In genomic region chr14:45566066-45566937, GRCm38 (mm10) we compare ENCODE assay signal across 8 mouse cellular contexts. TPM values are rescaled to one million over a fixed set of nuclear protein-coding genes. Genes with fewer than 3 reads are reported as not detected.
A peak's percentile ranks its signal among the peaks of the same experiment; 100 is the strongest.
DNase-seq lines count a peak whose midpoint lies in the region; ATAC-seq lines count a peak whose summit lies in the region.

No protein-coding gene starts in this region.

- 15% methylated on average over 33 of the region's 33 CpGs for WGBS in hindbrain, embryonic 10.5 days

- peak overlapping the region; percentile 23 for H3K4me3 ChIP-seq in brown adipose tissue, adult 24 weeks (ENCODE audit: insufficient read depth, low read depth, low read length)
- H3K4me3 ChIP-seq in hindbrain, embryonic 10.5 days, result peak overlapping the region; percentile 50

- DNase-seq in NIH3T3 (ENCODE audit: low read depth), result peak; percentile 71
- peak; percentile 84 for DNase-seq in hindbrain, embryonic 10.5 days (ENCODE audit: low spot score)
- peak; percentile 31 for DNase-seq in layer of hippocampus, adult 9-11 months
- peak; percentile 68 for DNase-seq in lung, postnatal 25 days (ENCODE audit: low spot score)
- peak; percentile 43 for DNase-seq in retina, postnatal 7 days (ENCODE audit: low read depth, low spot score)
- DNase-seq in yolk sac, embryonic 10.5 days (ENCODE audit: low spot score), result peak; percentile 67

- peak overlapping the region; percentile 49 for H3K27ac ChIP-seq in brown adipose tissue, adult 24 weeks (replicated peaks; ENCODE audit: low read depth, low read length)
- H3K27ac ChIP-seq in hindbrain, embryonic 10.5 days, result peak overlapping the region; percentile 75

- ATAC-seq in erythroid progenitor cell, adult 5-6 weeks (replicated peaks; ENCODE audit: low FRiP score, poor library complexity, severe bottlenecking), result peak; percentile 54; the same call in 1 of the 2 replicates

- H3K27me3 ChIP-seq in hindbrain, embryonic 10.5 days (ENCODE audit: insufficient read depth, poor library complexity, severe bottlenecking), result peaks cover 21% of the 10 kb centered on the region; the same call in 1 of the 2 replicates

- H3K4me1 ChIP-seq in brown adipose tissue, adult 24 weeks (ENCODE audit: control insufficient read depth, insufficient read depth, insufficient read length, low read length), result peaks cover 12% of the 10 kb centered on the region
- peaks cover 25% of the 10 kb centered on the region for H3K4me1 ChIP-seq in hindbrain, embryonic 10.5 days (replicated peaks)

- no peaks in the 10 kb centered on the region for H3K36me3 ChIP-seq in hindbrain, embryonic 10.5 days

- no peaks in the 10 kb centered on the region for H3K9me3 ChIP-seq in hindbrain, embryonic 10.5 days

RNA-seq across cellular contexts. Expression of gene Fermt2, which starts 36.4 kb away (rescaled TPM):
- 69.7 and 110 TPM in 2 replicates for polyA plus RNA-seq in brown adipose tissue, adult 24 weeks (2012; ENCODE audit: insufficient read depth, insufficient read length, missing spikeins)
- not detected in 2 replicates for total RNA-seq in erythroid progenitor cell, adult 5-6 weeks (2015; ENCODE audit: low replicate concordance)
- total RNA-seq in erythroid progenitor cell, adult 5-6 weeks (2017; ENCODE audit: low replicate concordance), result 0.51 and 0.91 TPM in 2 replicates
- 74.3 and 89.6 TPM in 2 replicates for polyA plus RNA-seq in hindbrain, embryonic 10.5 days (2016; fragmentation: Nextera tagmentation; extraction: Ambion mirVana)

Comparison
In these comparisons a context has a peak if more than half of its experiments do, and no peak if none do; other contexts are left out.
1. Peak in every context shown above with its lines: DNase-seq, ATAC-seq, H3K4me3 ChIP-seq and H3K27ac ChIP-seq.
2. DNase-seq: peak in every context shown above with its lines; median percentile 84 in hindbrain, embryonic 10.5 days; 71 in NIH3T3; 68 in lung, postnatal 25 days; 67 in yolk sac, embryonic 10.5 days; 43 in retina, postnatal 7 days; 31 in layer of hippocampus, adult 9-11 months.